Mouse (Mus musculus) forebrain, embryonic 11.5 days (tissue): ENCODE measurements around the gene Sftpa1. TPM values are rescaled to one million over a fixed set of nuclear protein-coding genes. Genes with fewer than 3 reads are reported as not detected.
A peak's percentile ranks its signal among the peaks of the same experiment; 100 is the strongest.

Experiments
- ATAC-seq: fragments of 200-750 bp; cut with Nextera tagmentation; replicated peaks from 2 replicates; pipeline ENCODE4 v1.8.0; 2017; ENCODE audit warnings: moderate TSS enrichment; ENCODE audit not compliant: low FRiP score
- DNase-seq: peaks from one replicate; pipeline ENCODE4 v3.0.0-alpha.2; 2017; ENCODE audit warnings: low spot score
- H3K27ac ChIP-seq: fragments of 300-500 bp; sonication (generic); 2 replicates; pipeline ENCODE4 v1.5.1; 2014; ENCODE audit warnings: low read depth, low read length
- H3K27me3 ChIP-seq: fragments of 300-500 bp; sonication (generic); 2 replicates; pipeline ENCODE4 v1.6.1; 2014; ENCODE audit warnings: mild to moderate bottlenecking, low read length, mixed read lengths; ENCODE audit not compliant: control insufficient read depth, insufficient read depth
- H3K36me3 ChIP-seq: fragments of 300-500 bp; sonication (generic); 2 replicates; pipeline ENCODE4 v1.6.1; 2014; ENCODE audit warnings: mild to moderate bottlenecking, low read length, moderate library complexity, mixed read lengths; ENCODE audit not compliant: control insufficient read depth, insufficient read depth
- H3K4me1 ChIP-seq: fragments of 300-500 bp; sonication (generic); replicated peaks from 2 replicates; pipeline ENCODE4 v1.6.1; 2014; ENCODE audit warnings: low read length, mixed read lengths; ENCODE audit not compliant: control insufficient read depth, insufficient read depth
- H3K4me2 ChIP-seq: fragments of 300-500 bp; sonication (generic); 2 replicates; pipeline ENCODE4 v1.6.1; 2014; ENCODE audit warnings: low read depth, mild to moderate bottlenecking, low read length, moderate library complexity, mixed read lengths; ENCODE audit not compliant: severe bottlenecking
- H3K4me3 ChIP-seq: fragments of 300-500 bp; sonication (generic); 2 replicates; pipeline ENCODE4 v1.5.1; 2014; ENCODE audit warnings: low read depth, low read length
- H3K9ac ChIP-seq: fragments of 300-500 bp; sonication (generic); 2 replicates; pipeline ENCODE4 v1.6.1; 2014; ENCODE audit warnings: low read length
- H3K9me3 ChIP-seq: fragments of 300-500 bp; sonication (generic); 2 replicates; pipeline ENCODE4 v1.6.1; 2016; ENCODE audit warnings: low read length, mixed read lengths; ENCODE audit not compliant: control insufficient read depth
- WGBS: fragments of 180-500 bp; shearing (Covaris S2); extraction: QIAGEN DNeasy Blood & Tissue Kit; methylation state at CpG from one replicate; pipeline ENCODE4 v1.1.7; 2014; 5-methylcytosine and 5-hydroxymethylcytosine counted together
- polyA plus RNA-seq: library from polyadenylated mRNA; unstranded; fragments of >200 nt; fragmentation: Nextera tagmentation; extraction: Ambion mirVana; gene quantifications from 2 replicates; pipeline ENCODE4 v1.2.1, GENCODE M21; 2014

Sftpa1 gene
- polyA plus RNA-seq, 1 experiment from 2014 or later = not detected

DNA sequence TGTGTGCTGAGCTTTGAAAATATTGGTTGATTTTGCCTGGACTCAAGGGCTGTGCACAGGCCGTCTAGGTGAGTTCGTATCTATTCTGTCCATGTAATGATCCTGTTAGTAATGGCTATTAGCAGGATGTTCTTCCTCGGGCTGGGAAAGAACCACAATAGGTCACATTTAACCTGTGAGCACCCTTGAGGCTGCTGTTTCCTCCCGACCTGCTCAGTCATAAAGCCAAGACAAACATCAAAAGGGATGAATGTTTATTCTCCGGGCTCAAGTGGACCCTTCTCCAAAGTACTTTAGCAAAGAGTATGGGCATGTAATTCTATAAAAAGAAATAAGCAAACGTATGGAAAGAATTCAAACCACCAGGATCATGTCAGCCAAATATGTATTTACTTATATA, 14.5 kb downstream of the Sftpa1 start:
- Histone ChIP-seq H3K9me3 (no peaks in the 10 kb centered on the region), H3K9ac (no peak overlapping the region), H3K4me3 (no peak overlapping the region), H3K27ac (no peak overlapping the region), H3K27me3 (no peaks in the 10 kb centered on the region), H3K36me3 (no peaks in the 10 kb centered on the region), H3K4me1 (no peaks in the 10 kb centered on the region), H3K4me2 (no peak overlapping the region)
- ATAC-seq = no peak
- DNase-seq = no peak
- 78% methylated on average over 6 of the region's 6 CpGs for WGBS

DNA sequence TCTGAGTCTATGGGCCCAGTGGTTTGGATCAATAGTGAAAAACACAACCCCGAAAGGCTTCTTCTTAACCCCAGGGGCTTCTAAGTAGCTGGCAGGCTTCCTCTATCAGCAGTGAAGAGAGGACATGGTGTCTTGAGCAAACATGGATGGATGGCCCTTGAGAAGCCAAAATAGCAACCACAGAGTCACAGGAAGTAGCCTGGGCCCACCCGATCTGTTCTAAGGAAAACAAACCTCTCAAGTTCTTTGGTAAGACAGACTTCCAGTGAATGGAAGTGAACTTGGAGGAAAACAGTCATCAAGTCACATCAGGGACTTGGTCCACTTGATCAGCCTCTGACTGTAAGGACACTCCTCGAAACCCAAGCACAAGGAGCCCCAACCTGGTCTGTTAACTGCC, 15.3 kb downstream of the Sftpa1 start:
- no peaks in the 10 kb centered on the region for H3K27me3 ChIP-seq
- H3K36me3 ChIP-seq = no peaks in the 10 kb centered on the region
- WGBS = 89% methylated on average over 3 of the region's 3 CpGs
- no peaks in the 10 kb centered on the region for H3K9me3 ChIP-seq
- DNase-seq (no peak), ATAC-seq (no peak)
- no peak overlapping the region for H3K27ac ChIP-seq
- no peak overlapping the region for H3K4me2 ChIP-seq
- no peaks in the 10 kb centered on the region for H3K4me1 ChIP-seq
- H3K9ac ChIP-seq = no peak overlapping the region
- H3K4me3 ChIP-seq = no peak overlapping the region

DNA sequence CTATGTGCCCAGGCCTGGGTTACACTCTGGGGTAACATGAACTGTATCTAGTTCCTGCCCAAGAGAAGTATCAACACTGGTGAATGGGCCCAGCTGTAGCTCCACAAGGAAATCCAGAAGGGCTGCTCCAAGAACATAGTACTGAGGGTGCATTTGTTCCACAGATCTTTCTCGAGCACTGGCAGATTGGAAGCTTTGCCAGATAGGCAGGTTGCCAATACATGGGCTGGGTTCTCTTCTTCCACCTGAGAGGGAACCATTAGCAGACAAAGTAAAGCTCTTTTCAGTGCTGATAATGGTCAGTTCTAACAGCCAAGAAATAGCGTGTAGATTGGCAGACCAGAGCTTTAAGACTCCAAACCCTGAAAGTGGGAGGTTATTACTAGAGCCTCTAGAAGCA, 15.8 kb downstream of the Sftpa1 start:
- H3K4me3 ChIP-seq = no peak overlapping the region
- DNase-seq = no peak
- ATAC-seq = no peak
- H3K36me3 ChIP-seq = no peaks in the 10 kb centered on the region
- H3K4me2 ChIP-seq = no peak overlapping the region
- no peaks in the 10 kb centered on the region for H3K27me3 ChIP-seq
- H3K4me1 ChIP-seq = no peaks in the 10 kb centered on the region
- H3K9ac ChIP-seq = no peak overlapping the region
- 83% methylated on average over 2 of the region's 2 CpGs for WGBS
- H3K27ac ChIP-seq = no peak overlapping the region
- H3K9me3 ChIP-seq = no peaks in the 10 kb centered on the region

DNA sequence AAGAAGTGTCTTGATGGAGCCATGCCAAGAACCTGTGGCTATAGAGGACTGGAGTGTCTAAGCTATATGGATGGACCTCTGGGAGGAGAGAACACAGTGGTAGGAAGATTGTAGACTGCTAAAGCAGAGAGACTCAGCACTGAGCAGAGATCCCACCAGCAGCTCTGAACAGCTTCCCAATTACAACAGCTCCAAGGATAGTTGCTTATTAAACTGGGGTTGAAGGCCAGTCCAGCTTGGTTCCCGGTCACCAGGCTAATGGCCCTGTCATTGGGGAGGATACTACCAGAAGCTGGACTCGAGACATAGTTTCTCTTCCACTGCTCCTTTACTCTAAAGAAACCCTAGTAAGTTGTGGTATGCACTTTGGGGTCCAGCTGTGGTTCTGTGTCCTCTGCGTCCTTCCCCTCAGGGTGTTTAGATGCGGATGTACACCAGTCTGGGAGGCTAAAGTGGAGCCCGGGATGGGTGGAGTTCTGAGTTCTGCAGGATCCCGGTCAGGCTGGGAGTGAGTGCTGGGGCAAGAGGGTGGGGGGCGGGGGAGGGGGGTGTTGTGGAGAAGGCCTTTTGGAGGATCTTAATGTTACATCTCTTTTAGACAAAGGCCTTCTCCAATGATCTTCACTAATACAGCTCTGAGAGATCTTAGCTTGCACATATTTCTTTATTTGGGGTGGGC, 19.8 kb downstream of the Sftpa1 start, which contains the start of gene Mbl1:
Gene Mbl1 (plus strand): TSS at position 239 of the 679 bp plus-strand sequence.
- Histone ChIP-seq H3K4me3 (no peak within 1 kb of the TSS), H3K27me3 (no peaks in the 10 kb centered on the region), H3K9ac (no peak within 1 kb of the TSS), H3K4me1 (no peaks in the 10 kb centered on the region), H3K36me3 (no peaks in the 10 kb centered on the region), H3K27ac (no peak within 1 kb of the TSS), H3K9me3 (no peaks in the 10 kb centered on the region), H3K4me2 (no peak within 1 kb of the TSS)
- DNase-seq = no peak
- WGBS = 93% methylated on average over 7 of the region's 7 CpGs
- ATAC-seq = no peak

DNA sequence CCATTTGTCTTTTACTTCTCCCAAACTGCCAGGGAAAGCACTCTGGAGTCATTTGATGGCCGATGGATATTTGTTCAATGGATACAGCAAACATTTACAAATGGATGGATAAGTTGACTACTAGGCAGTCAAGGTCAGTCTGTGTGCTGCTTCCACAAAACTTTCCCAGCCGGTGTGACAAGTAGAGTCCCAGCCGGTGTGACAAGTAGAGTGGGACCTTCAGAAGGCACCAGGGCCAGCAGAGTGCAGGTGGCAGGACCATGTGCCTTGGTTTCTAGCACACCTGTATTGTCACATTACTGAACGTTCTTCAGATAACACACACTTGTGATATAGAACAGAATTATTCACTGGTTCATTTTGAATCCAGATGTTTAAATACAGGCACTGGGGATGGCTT, 28.5 kb downstream of the Sftpa1 start:
- Histone ChIP-seq H3K36me3 (no peaks in the 10 kb centered on the region), H3K4me2 (no peak overlapping the region), H3K4me1 (no peaks in the 10 kb centered on the region), H3K9me3 (no peaks in the 10 kb centered on the region), H3K27me3 (no peaks in the 10 kb centered on the region), H3K9ac (no peak overlapping the region), H3K4me3 (no peak overlapping the region), H3K27ac (no peak overlapping the region)
- DNase-seq (peak; percentile 20), ATAC-seq (no peak)
- WGBS = 85% methylated on average over 4 of the region's 4 CpGs

DNA sequence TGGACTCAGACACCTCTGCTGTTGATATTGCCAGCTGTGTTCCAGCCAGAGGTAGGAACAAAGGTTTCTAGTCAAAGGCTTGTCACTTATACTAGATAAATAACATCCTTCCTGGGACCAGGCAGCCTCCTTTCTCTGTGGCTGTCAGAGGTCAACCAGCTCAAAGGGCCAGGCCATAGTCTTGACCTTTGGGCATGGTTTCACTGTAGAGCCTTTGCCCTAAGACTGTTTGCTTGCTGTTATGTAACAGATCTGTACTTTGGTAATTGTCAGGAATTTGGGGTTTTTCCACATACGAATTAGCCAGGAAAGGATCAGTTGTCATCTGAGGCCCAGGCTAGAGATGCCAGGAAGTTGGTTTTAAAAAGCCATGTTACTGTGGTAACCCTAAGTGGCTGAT, 29.2 kb downstream of the Sftpa1 start:
- H3K27ac ChIP-seq = no peak overlapping the region
- 64% methylated on average over 1 of the region's 1 CpGs for WGBS
- H3K9ac ChIP-seq = no peak overlapping the region
- no peaks in the 10 kb centered on the region for H3K27me3 ChIP-seq
- H3K9me3 ChIP-seq = no peaks in the 10 kb centered on the region
- no peaks in the 10 kb centered on the region for H3K36me3 ChIP-seq
- H3K4me1 ChIP-seq = no peaks in the 10 kb centered on the region
- H3K4me3 ChIP-seq = no peak overlapping the region
- no peak overlapping the region for H3K4me2 ChIP-seq
- DNase-seq = peak; percentile 21
- ATAC-seq = no peak

DNA sequence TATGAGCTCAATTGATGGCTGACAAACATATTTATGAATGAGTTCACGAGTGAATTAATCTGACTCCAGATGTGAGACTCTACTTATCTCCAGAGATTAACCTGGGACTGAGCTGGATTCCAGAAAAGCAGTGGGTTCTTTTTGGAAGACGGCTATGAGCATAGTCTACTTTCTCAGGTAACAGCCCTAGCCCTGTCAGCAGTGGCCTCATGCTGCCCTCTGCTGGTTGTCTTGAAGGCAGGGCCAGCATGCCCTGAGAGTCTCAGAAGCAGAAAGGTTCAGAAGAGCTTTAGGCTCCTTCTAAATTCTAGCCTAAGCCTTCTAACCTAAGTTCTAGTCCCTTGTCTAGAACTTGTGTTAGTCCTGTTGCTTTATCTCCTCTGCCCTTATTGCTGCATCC, 31.1 kb downstream of the Sftpa1 start:
- DNase-seq (no peak), ATAC-seq (no peak)
- H3K36me3 ChIP-seq = no peaks in the 10 kb centered on the region
- WGBS = 34% methylated on average over 2 of the region's 2 CpGs
- no peak overlapping the region for H3K4me2 ChIP-seq
- no peaks in the 10 kb centered on the region for H3K9me3 ChIP-seq
- no peaks in the 10 kb centered on the region for H3K4me1 ChIP-seq
- H3K27me3 ChIP-seq = no peaks in the 10 kb centered on the region
- no peak overlapping the region for H3K27ac ChIP-seq
- H3K4me3 ChIP-seq = no peak overlapping the region
- H3K9ac ChIP-seq = no peak overlapping the region

DNA sequence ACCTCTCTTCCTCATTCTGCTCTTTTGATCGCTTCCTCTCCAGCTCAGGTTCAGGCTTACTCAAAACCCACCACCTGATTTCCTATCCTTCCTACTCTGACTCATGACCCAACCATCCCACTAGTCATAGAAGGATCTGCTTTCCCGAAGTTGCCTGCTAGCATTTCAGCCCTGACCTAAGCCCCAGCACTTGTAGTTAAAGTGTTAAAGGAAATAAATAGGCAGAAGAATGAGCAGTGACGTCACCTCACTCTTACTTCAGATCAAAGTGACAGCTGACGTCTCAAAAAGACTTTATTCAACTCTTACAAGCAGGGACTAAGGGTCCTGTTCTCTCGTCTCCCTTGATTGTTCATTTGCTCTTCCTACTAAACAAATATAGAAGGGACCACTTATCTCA, 35.7 kb downstream of the Sftpa1 start:
- Histone ChIP-seq H3K4me3 (no peak overlapping the region), H3K27me3 (no peaks in the 10 kb centered on the region), H3K36me3 (no peaks in the 10 kb centered on the region), H3K27ac (no peak overlapping the region), H3K9ac (no peak overlapping the region), H3K4me2 (no peak overlapping the region), H3K9me3 (no peaks in the 10 kb centered on the region), H3K4me1 (no peaks in the 10 kb centered on the region)
- ATAC-seq (no peak), DNase-seq (no peak)
- 64% methylated on average over 5 of the region's 5 CpGs for WGBS

DNA sequence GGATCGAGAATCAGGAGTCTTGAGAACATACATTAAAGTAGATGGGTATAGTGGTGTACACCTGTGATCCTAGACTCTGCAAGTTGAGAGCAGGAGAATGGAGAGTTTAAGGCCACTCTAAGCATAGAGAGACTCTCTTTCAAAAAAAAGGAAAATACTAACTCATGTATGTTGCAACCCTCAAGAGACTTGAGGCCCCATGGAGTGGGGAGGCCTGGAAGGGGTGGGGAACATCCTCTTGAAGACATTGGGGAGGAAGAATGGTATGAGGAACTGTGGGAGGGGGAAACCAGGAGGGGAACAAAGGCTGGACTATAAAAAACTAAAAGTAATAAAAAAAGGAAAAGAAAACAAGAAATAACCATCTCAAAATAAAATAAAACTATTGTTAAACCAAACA, 37.0 kb downstream of the Sftpa1 start:
- DNase-seq (no peak), ATAC-seq (no peak)
- Histone ChIP-seq H3K27me3 (no peaks in the 10 kb centered on the region), H3K9me3 (no peaks in the 10 kb centered on the region), H3K9ac (no peak overlapping the region), H3K4me2 (no peak overlapping the region), H3K36me3 (no peaks in the 10 kb centered on the region), H3K4me1 (no peaks in the 10 kb centered on the region), H3K4me3 (no peak overlapping the region), H3K27ac (no peak overlapping the region)
- 97% methylated on average over 1 of the region's 1 CpGs for WGBS
